Mouse (Mus musculus) heart, postnatal 0 days (tissue): ENCODE results near the gene Ltk.

ENCODE experiments used
- CTCF ChIP-seq: IDR thresholded peaks from 2 replicates; pipeline ENCODE4 v1.5.1; 2016; ENCODE audit warnings: antibody characterized with exemption, control low read depth, low read depth
- EP300 ChIP-seq: IDR thresholded peaks from 2 replicates; pipeline ENCODE4 v1.6.1; 2016; ENCODE audit warnings: antibody characterized with exemption, low read depth

GRCm38 (mm10) chr2:119737124-119737523 is 23.1 kb downstream of the Ltk start:
- TF ChIP-seq CTCF: no peak
- TF ChIP-seq EP300: no peak
